Mouse (Mus musculus): ENCODE results near the gene Orc5. TPM values are rescaled to one million over a fixed set of nuclear protein-coding genes. Genes with fewer than 3 reads are reported as not detected.
A peak's percentile ranks its signal among the peaks of the same experiment; 100 is the strongest.

The Orc5 gene
- polyA plus RNA-seq (2015; fragmentation: Nextera tagmentation; extraction: Ambion mirVana) = 47.0 and 49.4 TPM in 2 replicates

GRCm38 (mm10) chr5:22550033-22550551 lies at the start of gene Orc5:
Gene Orc5 (minus strand): TSS chr5:22550429.
- Histone ChIP-seq H3K27ac (replicated peaks) (peak within 1 kb of the TSS; percentile 95), H3K9me3 (replicated peaks) (0 out of 2 replicates have a peak, but pooled peaks cover 6% of the 10 kb centered on the region), H3K4me2 (peak within 1 kb of the TSS; percentile 78), H3K27me3 (no peaks in the 10 kb centered on the region), H3K9ac (peak within 1 kb of the TSS; percentile 84), H3K36me3 (replicated peaks) (peaks cover 33% of the 10 kb centered on the region), H3K4me1 (replicated peaks) (peaks cover 43% of the 10 kb centered on the region), H3K4me3 (replicated peaks) (peak within 1 kb of the TSS; percentile 84)
- under 1% methylated on average over 31 of the region's 31 CpGs for WGBS (ENCODE audit: insufficient replicate concordance)
- peak; percentile 93 for ATAC-seq (ENCODE audit: insufficient read depth)

GRCm38 (mm10) chr5:22596981-22597380 lies 46.8 kb upstream of the Orc5 start:
- Histone ChIP-seq H3K27ac (replicated peaks) (no peak overlapping the region), H3K27me3 (no peaks in the 10 kb centered on the region), H3K9me3 (replicated peaks) (no peaks in the 10 kb centered on the region), H3K4me3 (replicated peaks) (no peak overlapping the region), H3K36me3 (replicated peaks) (no peaks in the 10 kb centered on the region), H3K9ac (no peak overlapping the region), H3K4me2 (no peak overlapping the region), H3K4me1 (replicated peaks) (no peaks in the 10 kb centered on the region)
- ATAC-seq (ENCODE audit: insufficient read depth) = no peak
- 79% methylated on average over 4 of the region's 4 CpGs for WGBS (ENCODE audit: insufficient replicate concordance)

GRCm38 (mm10) chr5:22589370-22589966 lies 39.2 kb upstream of the Orc5 start:
- H3K4me2 ChIP-seq = no peak overlapping the region
- H3K27me3 ChIP-seq = no peaks in the 10 kb centered on the region
- 44% methylated on average over 1 of the region's 1 CpGs for WGBS (ENCODE audit: insufficient replicate concordance)
- no peaks in the 10 kb centered on the region for H3K9me3 ChIP-seq (replicated peaks)
- ATAC-seq (ENCODE audit: insufficient read depth) = no peak; the same call in 1 of the 2 replicates
- H3K4me1 ChIP-seq (replicated peaks) = no peaks in the 10 kb centered on the region
- no peaks in the 10 kb centered on the region for H3K36me3 ChIP-seq (replicated peaks)
- H3K27ac ChIP-seq (replicated peaks) = no peak overlapping the region
- no peak overlapping the region for H3K9ac ChIP-seq
- no peak overlapping the region for H3K4me3 ChIP-seq (replicated peaks)

GRCm38 (mm10) chr5:22587492-22587891 lies 37.3 kb upstream of the Orc5 start:
- Histone ChIP-seq H3K4me2 (no peak overlapping the region), H3K36me3 (replicated peaks) (no peaks in the 10 kb centered on the region), H3K9ac (no peak overlapping the region), H3K4me3 (replicated peaks) (no peak overlapping the region), H3K4me1 (replicated peaks) (no peaks in the 10 kb centered on the region), H3K27me3 (no peaks in the 10 kb centered on the region; the same call in 1 of the 2 replicates), H3K27ac (replicated peaks) (no peak overlapping the region), H3K9me3 (replicated peaks) (no peaks in the 10 kb centered on the region)
- ATAC-seq (ENCODE audit: insufficient read depth) = no peak
- WGBS (ENCODE audit: insufficient replicate concordance) = 32% methylated on average over 1 of the region's 1 CpGs

- H3K4me3 ChIP-seq (replicated peaks) = no peak overlapping the region
- WGBS (ENCODE audit: insufficient replicate concordance) = 51% methylated on average over 2 of the region's 2 CpGs
- H3K27me3 ChIP-seq = no peaks in the 10 kb centered on the region; the same call in 1 of the 2 replicates
- H3K36me3 ChIP-seq (replicated peaks) = no peaks in the 10 kb centered on the region
- H3K9me3 ChIP-seq (replicated peaks) = no peaks in the 10 kb centered on the region
- H3K4me1 ChIP-seq (replicated peaks) = no peaks in the 10 kb centered on the region
- no peak for ATAC-seq (ENCODE audit: insufficient read depth)
- no peak overlapping the region for H3K4me2 ChIP-seq
- no peak overlapping the region for H3K9ac ChIP-seq
- no peak overlapping the region for H3K27ac ChIP-seq (replicated peaks)
Measured at GRCm38 (mm10) chr5:22584556-22584955, 34.3 kb upstream of the Orc5 start.

GRCm38 (mm10) chr5:22578011-22578410 lies 27.8 kb upstream of the Orc5 start:
- H3K27ac ChIP-seq (replicated peaks) = no peak overlapping the region
- ATAC-seq (ENCODE audit: insufficient read depth) = no peak
- no peaks in the 10 kb centered on the region for H3K9me3 ChIP-seq (replicated peaks)
- no peaks in the 10 kb centered on the region for H3K36me3 ChIP-seq (replicated peaks)
- no peak overlapping the region for H3K9ac ChIP-seq
- peaks cover 10% of the 10 kb centered on the region; the same call in 1 of the 2 replicates for H3K27me3 ChIP-seq
- H3K4me2 ChIP-seq = no peak overlapping the region
- H3K4me1 ChIP-seq (replicated peaks) = no peaks in the 10 kb centered on the region
- 67% methylated on average over 3 of the region's 3 CpGs for WGBS (ENCODE audit: insufficient replicate concordance)
- no peak overlapping the region for H3K4me3 ChIP-seq (replicated peaks)

GRCm38 (mm10) chr5:22574751-22575150 lies 24.5 kb upstream of the Orc5 start:
- Histone ChIP-seq H3K27ac (replicated peaks) (no peak overlapping the region), H3K4me2 (no peak overlapping the region), H3K36me3 (replicated peaks) (no peaks in the 10 kb centered on the region), H3K4me1 (replicated peaks) (no peaks in the 10 kb centered on the region), H3K9ac (no peak overlapping the region), H3K4me3 (replicated peaks) (no peak overlapping the region), H3K27me3 (peaks cover 10% of the 10 kb centered on the region; the same call in 1 of the 2 replicates), H3K9me3 (replicated peaks) (no peaks in the 10 kb centered on the region)
- 35% methylated on average over 3 of the region's 3 CpGs for WGBS (ENCODE audit: insufficient replicate concordance)
- no peak for ATAC-seq (ENCODE audit: insufficient read depth)

- 26% methylated on average over 1 of the region's 1 CpGs for WGBS (ENCODE audit: insufficient replicate concordance)
- H3K9me3 ChIP-seq (replicated peaks) = no peaks in the 10 kb centered on the region
- no peak for ATAC-seq (ENCODE audit: insufficient read depth)
Measured at GRCm38 (mm10) chr5:22574161-22574560, 23.9 kb upstream of the Orc5 start.

GRCm38 (mm10) chr5:22573696-22574095 lies 23.5 kb upstream of the Orc5 start:
- no peaks in the 10 kb centered on the region for H3K9me3 ChIP-seq (replicated peaks)
- H3K4me3 ChIP-seq (replicated peaks) = no peak overlapping the region
- H3K4me1 ChIP-seq (replicated peaks) = no peaks in the 10 kb centered on the region
- 44% methylated on average over 2 of the region's 2 CpGs for WGBS (ENCODE audit: insufficient replicate concordance)
- no peak overlapping the region for H3K9ac ChIP-seq
- no peak for ATAC-seq (ENCODE audit: insufficient read depth)
- no peaks in the 10 kb centered on the region for H3K36me3 ChIP-seq (replicated peaks)
- peaks cover 10% of the 10 kb centered on the region; the same call in 1 of the 2 replicates for H3K27me3 ChIP-seq
- H3K27ac ChIP-seq (replicated peaks) = no peak overlapping the region
- no peak overlapping the region for H3K4me2 ChIP-seq

More at GRCm38 (mm10) chr5:22574161-22574560, 23.9 kb upstream of the Orc5 start:
- no peaks in the 10 kb centered on the region for H3K36me3 ChIP-seq (replicated peaks)
- H3K4me2 ChIP-seq = no peak overlapping the region
- peaks cover 10% of the 10 kb centered on the region; the same call in 1 of the 2 replicates for H3K27me3 ChIP-seq
- H3K4me1 ChIP-seq (replicated peaks) = no peaks in the 10 kb centered on the region
- no peak overlapping the region for H3K4me3 ChIP-seq (replicated peaks)
- H3K27ac ChIP-seq (replicated peaks) = no peak overlapping the region
- no peak overlapping the region for H3K9ac ChIP-seq

GRCm38 (mm10) chr5:22572881-22573280 lies 22.7 kb upstream of the Orc5 start:
- H3K9ac ChIP-seq = no peak overlapping the region
- H3K4me2 ChIP-seq = no peak overlapping the region
- H3K36me3 ChIP-seq (replicated peaks) = no peaks in the 10 kb centered on the region
- no peak overlapping the region for H3K4me3 ChIP-seq (replicated peaks)
- no peaks in the 10 kb centered on the region for H3K9me3 ChIP-seq (replicated peaks)
- peaks cover 10% of the 10 kb centered on the region; the same call in 1 of the 2 replicates for H3K27me3 ChIP-seq
- H3K27ac ChIP-seq (replicated peaks) = no peak overlapping the region
- WGBS (ENCODE audit: insufficient replicate concordance) = 92% methylated on average over 6 of the region's 6 CpGs
- no peaks in the 10 kb centered on the region for H3K4me1 ChIP-seq (replicated peaks)
- ATAC-seq (ENCODE audit: insufficient read depth) = no peak

GRCm38 (mm10) chr5:22572456-22572855 lies 22.2 kb upstream of the Orc5 start:
- no peak overlapping the region for H3K27ac ChIP-seq (replicated peaks)
- WGBS (ENCODE audit: insufficient replicate concordance) = 38% methylated on average over 3 of the region's 3 CpGs
- no peak overlapping the region for H3K9ac ChIP-seq
- H3K9me3 ChIP-seq (replicated peaks) = no peaks in the 10 kb centered on the region
- H3K4me2 ChIP-seq = no peak overlapping the region
- H3K4me3 ChIP-seq (replicated peaks) = no peak overlapping the region
- no peaks in the 10 kb centered on the region for H3K4me1 ChIP-seq (replicated peaks)
- H3K27me3 ChIP-seq = peaks cover 10% of the 10 kb centered on the region; the same call in 1 of the 2 replicates
- H3K36me3 ChIP-seq (replicated peaks) = no peaks in the 10 kb centered on the region
- no peak for ATAC-seq (ENCODE audit: insufficient read depth)

Measured in liver, embryonic 15.5 days (tissue).